Mouse (Mus musculus): ENCODE data around the gene Syne1.

DNA sequence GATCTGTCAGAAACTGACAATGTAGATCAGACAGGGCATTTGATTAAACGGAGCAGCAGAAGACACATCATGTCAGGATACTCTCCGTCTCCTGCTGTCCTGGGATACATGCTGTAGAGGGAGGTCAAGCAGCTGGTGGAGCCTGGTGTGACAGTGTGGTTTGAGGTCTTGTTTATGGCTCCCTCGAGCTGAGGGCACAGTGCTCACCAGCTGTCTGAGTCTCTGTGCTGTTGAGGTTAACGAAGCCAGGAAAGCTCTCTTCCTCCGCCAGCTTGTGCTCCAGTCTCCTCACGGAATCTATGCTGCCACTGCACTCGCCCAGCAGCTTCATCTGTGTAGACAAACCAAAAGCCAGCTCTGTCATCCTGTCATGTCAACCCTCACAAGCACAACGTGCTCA, 510.0 kb downstream of the Syne1 start:
- no peak for TF ChIP-seq POLR2A (IDR thresholded peaks at IDR 0.05; ENCODE audit: borderline replicate concordance, low read depth, low read length)
- TF ChIP-seq CTCF (IDR thresholded peaks at IDR 0.05; ENCODE audit: low read depth, low read length), result no peak

Measured in bone marrow macrophage, adult 2 months (primary cell).